Mouse (Mus musculus) stomach, postnatal 0 days (tissue): ENCODE measurements around the gene Slc25a23. TPM values are rescaled to one million over a fixed set of nuclear protein-coding genes. Genes with fewer than 3 reads are reported as not detected.

Experiments used
- ATAC-seq: fragments of 200-750 bp; cut with Nextera tagmentation; 2 replicates; pipeline ENCODE4 v1.8.0; 2017; ENCODE audit not compliant: low FRiP score, low TSS enrichment
- DNase-seq: peaks from one replicate; pipeline ENCODE4 v3.0.0-alpha.2; 2016; ENCODE audit warnings: low spot score
- H3K27ac ChIP-seq: fragments of 300-500 bp; sonication (generic); replicated peaks from 2 replicates; pipeline ENCODE4 v1.5.1; 2014; ENCODE audit warnings: mild to moderate bottlenecking, control low read depth
- H3K27me3 ChIP-seq: fragments of 300-500 bp; sonication (generic); 2 replicates; pipeline ENCODE4 v1.6.1; 2014; ENCODE audit warnings: low read length; ENCODE audit not compliant: control insufficient read depth, insufficient read depth
- H3K36me3 ChIP-seq: fragments of 300-500 bp; sonication (generic); 2 replicates; pipeline ENCODE4 v1.6.1; 2014; ENCODE audit warnings: low read length, mixed read lengths; ENCODE audit not compliant: control insufficient read depth, insufficient read depth
- H3K4me1 ChIP-seq: fragments of 300-500 bp; sonication (generic); replicated peaks from 2 replicates; pipeline ENCODE4 v1.6.1; 2014; ENCODE audit warnings: antibody characterized with exemption; ENCODE audit not compliant: control insufficient read depth, insufficient read depth
- H3K4me2 ChIP-seq: fragments of 300-500 bp; sonication (generic); replicated peaks from 2 replicates; pipeline ENCODE4 v1.6.1; 2014; ENCODE audit warnings: low read depth, mild to moderate bottlenecking, control low read depth, moderate library complexity
- H3K4me3 ChIP-seq: fragments of 300-500 bp; sonication (generic); 2 replicates; pipeline ENCODE4 v1.5.1; 2014; ENCODE audit warnings: low read depth, low read length, control low read depth
- H3K9ac ChIP-seq: fragments of 300-500 bp; sonication (generic); 2 replicates; pipeline ENCODE4 v1.6.1; 2014; ENCODE audit warnings: mild to moderate bottlenecking, low read length, control low read depth, mixed read lengths
- H3K9me3 ChIP-seq: fragments of 300-500 bp; sonication (generic); 2 replicates; pipeline ENCODE4 v1.6.1; 2016; ENCODE audit warnings: low read length; ENCODE audit not compliant: control insufficient read depth
- CTCF ChIP-seq: IDR thresholded peaks from 2 replicates; pipeline ENCODE4 v1.5.1; 2016; ENCODE audit warnings: antibody characterized with exemption, low read depth, mild to moderate bottlenecking, moderate library complexity
- EP300 ChIP-seq: optimal IDR thresholded peaks from 2 replicates; pipeline ENCODE3; 2016; ENCODE audit warnings: antibody characterized with exemption
- WGBS: fragments of 180-500 bp; shearing (Covaris S2); extraction: QIAGEN DNeasy Blood & Tissue Kit; methylation state at CpG from one replicate; pipeline ENCODE4 v1.1.7; 2014; 5-methylcytosine and 5-hydroxymethylcytosine counted together
- polyA plus RNA-seq: library from polyadenylated mRNA; unstranded; fragments of >200 nt; fragmentation: Nextera tagmentation; extraction: Ambion mirVana; gene quantifications from 2 replicates; pipeline ENCODE4 v1.2.1, GENCODE M21; 2015

Slc25a23 gene
- polyA plus RNA-seq, 1 experiment from 2014 or later = 3.1 TPM

DNA sequence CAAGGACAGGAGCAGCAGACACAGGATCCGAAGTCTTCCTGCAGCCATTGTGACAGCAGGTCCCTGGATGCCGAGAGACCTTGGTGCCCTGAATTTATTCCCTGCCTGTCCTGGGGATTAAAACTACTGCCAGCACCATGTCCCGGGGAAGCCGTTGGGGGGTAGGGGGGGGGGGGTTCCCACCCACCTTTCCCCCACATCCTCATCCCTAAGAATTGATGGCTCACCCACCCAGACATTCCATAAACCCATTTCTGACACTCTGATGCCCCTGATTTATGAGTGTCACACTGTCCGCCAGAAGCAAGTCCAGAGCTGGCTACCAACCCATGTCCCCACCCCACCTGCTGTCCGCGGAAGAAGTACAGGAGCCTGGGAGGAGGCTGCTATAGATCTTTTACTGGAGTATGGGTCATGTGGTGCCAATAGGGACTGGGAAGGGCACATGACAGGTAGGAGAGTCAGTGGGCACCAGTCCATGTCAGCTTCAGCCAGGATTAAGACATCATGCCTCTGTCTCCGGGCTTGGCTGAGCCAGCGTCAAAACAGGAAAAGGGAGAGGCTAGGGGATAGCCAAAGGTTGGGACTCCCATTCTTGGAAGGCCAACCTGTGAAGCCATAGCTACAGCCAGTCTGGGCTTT, 59.6 kb downstream of the Slc25a23 start, which contains the start of gene Pspn:
TSS of gene Pspn (minus strand) at position 51 of the 642 bp plus-strand sequence.
- WGBS = 81% methylated on average over 9 of the region's 9 CpGs
- TF ChIP-seq EP300 (no peak), CTCF (no peak)
- DNase-seq (no peak), ATAC-seq (no peak)
- Histone ChIP-seq H3K9ac (no peak within 1 kb of the TSS; the same call in 1 of the 2 replicates), H3K36me3 (peaks cover 19% of the 10 kb centered on the region), H3K4me2 (no peak within 1 kb of the TSS), H3K27me3 (no peaks in the 10 kb centered on the region), H3K4me3 (no peak within 1 kb of the TSS), H3K4me1 (peaks cover 3% of the 10 kb centered on the region; the same call in 1 of the 2 replicates), H3K9me3 (no peaks in the 10 kb centered on the region), H3K27ac (no peak within 1 kb of the TSS)

DNA sequence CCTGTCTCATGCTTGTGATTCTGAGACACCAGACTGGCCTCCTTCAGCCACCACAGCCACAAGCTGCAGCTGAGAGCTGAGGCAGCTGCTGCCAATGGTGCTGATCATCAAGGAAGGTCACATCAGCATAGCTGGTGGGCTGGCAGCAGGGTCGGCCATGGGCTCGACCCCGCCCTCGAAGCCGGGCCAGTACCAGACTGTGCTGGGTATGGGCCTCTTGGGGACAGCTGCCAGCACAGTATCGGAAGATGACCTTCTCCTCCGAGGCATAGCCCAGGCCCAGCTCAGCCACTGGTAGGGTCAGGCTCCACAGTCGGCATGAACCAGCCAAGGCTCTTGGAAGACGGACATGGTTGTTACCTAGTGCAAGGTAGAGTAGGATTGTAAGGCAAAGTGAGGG, 60.2 kb downstream of the Slc25a23 start:
- H3K36me3 ChIP-seq = peaks cover 19% of the 10 kb centered on the region

DNA sequence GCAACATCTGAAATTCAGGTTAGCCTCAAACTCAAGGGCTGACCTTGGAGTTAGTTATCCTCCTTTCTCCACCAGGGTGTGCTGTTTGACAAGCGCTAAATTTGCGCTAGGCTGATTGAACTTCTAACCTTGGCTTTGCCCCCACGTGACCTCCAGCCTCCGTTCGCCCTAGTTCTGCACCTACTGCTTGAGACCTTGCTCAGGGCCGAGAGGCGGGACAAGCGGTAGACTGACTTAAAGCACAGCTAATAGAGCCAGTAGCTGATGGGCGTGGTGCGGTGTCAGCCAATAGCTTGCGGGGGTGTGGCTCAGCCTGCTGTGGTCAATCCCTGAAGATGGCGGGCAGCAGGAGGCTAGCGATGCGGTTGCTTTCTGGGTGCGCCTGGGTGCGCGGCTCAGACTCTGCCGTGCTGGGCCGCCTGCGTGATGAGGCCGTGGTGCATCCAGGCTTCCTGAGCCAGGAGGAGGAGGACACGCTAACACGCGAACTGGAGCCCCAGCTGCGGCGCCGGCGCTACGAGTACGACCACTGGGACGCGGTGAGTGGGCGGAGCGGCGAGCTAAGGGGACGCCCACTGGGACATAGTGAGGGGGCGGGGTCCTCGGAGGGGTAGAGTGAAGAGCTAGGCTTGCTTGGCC, 62.5 kb downstream of the Slc25a23 start, which contains the start of gene Alkbh7:
TSS of gene Alkbh7 (plus strand) at position 311 of the 639 bp plus-strand sequence.
- WGBS = under 1% methylated on average over 38 of the region's 38 CpGs
- H3K36me3 ChIP-seq = peaks cover 20% of the 10 kb centered on the region

More for the DNA sequence above, 60.2 kb downstream of the Slc25a23 start:
- Histone ChIP-seq H3K4me1 (peaks cover 3% of the 10 kb centered on the region; the same call in 1 of the 2 replicates), H3K9me3 (no peaks in the 10 kb centered on the region), H3K27ac (no peak overlapping the region), H3K9ac (no peak overlapping the region), H3K27me3 (no peaks in the 10 kb centered on the region), H3K4me2 (no peak overlapping the region), H3K4me3 (no peak overlapping the region)
- ATAC-seq (no peak), DNase-seq (no peak)
- no peak for TF ChIP-seq CTCF
- no peak for TF ChIP-seq EP300
- WGBS = 93% methylated on average over 9 of the region's 9 CpGs

DNA sequence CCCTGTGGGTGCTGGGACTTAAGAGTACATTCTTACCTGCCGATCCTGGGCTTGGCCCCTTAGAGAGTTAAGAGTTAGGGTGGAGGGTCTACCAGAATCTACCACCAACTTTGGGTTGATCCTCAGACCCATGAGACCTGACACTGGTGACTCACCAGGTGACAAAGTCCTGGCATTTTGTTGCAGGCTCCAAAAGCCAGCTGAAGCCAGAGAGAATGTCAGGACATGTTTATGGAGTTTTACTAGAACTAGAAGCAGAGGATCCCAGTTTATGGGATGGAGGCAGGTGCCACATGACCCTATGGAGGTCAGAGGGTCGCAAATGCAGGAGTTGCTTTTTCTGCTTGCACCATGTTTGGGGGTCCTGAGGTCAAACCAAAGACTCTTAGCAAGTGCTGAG, 63.2 kb downstream of the Slc25a23 start:
- no peak overlapping the region for H3K9ac ChIP-seq
- peaks cover 3% of the 10 kb centered on the region; the same call in 1 of the 2 replicates for H3K4me1 ChIP-seq
- ATAC-seq = no peak
- H3K36me3 ChIP-seq = peaks cover 21% of the 10 kb centered on the region
- H3K4me3 ChIP-seq = no peak overlapping the region
- no peaks in the 10 kb centered on the region for H3K27me3 ChIP-seq
- no peak overlapping the region for H3K27ac ChIP-seq
- no peak for DNase-seq
- 74% methylated on average over 2 of the region's 2 CpGs for WGBS
- no peaks in the 10 kb centered on the region for H3K9me3 ChIP-seq
- H3K4me2 ChIP-seq = no peak overlapping the region
- TF ChIP-seq CTCF (no peak), EP300 (no peak)

More for the DNA sequence above, 62.5 kb downstream of the Slc25a23 start, which contains the start of gene Alkbh7:
- Histone ChIP-seq H3K4me1 (peaks cover 3% of the 10 kb centered on the region; the same call in 1 of the 2 replicates), H3K4me2 (peak within 1 kb of the TSS; percentile 75), H3K9ac (peak within 1 kb of the TSS; percentile 63), H3K4me3 (peak within 1 kb of the TSS; percentile 75), H3K27ac (peak within 1 kb of the TSS; percentile 70), H3K27me3 (no peaks in the 10 kb centered on the region), H3K9me3 (no peaks in the 10 kb centered on the region)
- DNase-seq (peak; percentile 98), ATAC-seq (peak; percentile 100)
- no peak for TF ChIP-seq EP300
- peak; percentile 91 for TF ChIP-seq CTCF

DNA sequence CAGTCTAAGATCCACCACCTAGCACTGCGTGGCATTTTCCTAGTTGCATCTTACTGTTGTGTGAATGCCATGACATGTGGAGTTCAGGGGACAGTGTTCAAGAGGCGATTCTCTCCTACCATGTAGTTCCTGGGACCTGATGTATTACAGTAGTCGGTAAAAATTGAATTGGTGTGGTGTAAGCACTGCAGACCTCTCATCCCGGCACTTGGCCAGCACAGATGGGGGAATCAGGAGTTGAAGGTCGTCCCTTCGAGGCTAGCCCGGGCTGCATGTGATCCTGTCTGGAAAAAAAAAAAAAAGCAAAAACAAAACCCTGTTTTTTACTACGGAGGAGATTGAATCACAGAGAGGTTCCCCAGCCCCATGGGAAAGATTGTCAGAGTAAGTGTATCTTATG, 64.6 kb downstream of the Slc25a23 start:
- Histone ChIP-seq H3K4me2 (no peak overlapping the region), H3K27me3 (no peaks in the 10 kb centered on the region), H3K36me3 (peaks cover 21% of the 10 kb centered on the region), H3K4me1 (peaks cover 3% of the 10 kb centered on the region; the same call in 1 of the 2 replicates), H3K27ac (no peak overlapping the region), H3K9ac (no peak overlapping the region), H3K9me3 (no peaks in the 10 kb centered on the region), H3K4me3 (no peak overlapping the region)
- no peak for DNase-seq
- 89% methylated on average over 8 of the region's 8 CpGs for WGBS
- TF ChIP-seq CTCF = no peak
- TF ChIP-seq EP300 = no peak
- no peak for ATAC-seq

Other genes starting within 250 kb of the Slc25a23 start
- gene Rfx2, start 228.8 kb downstream of the Slc25a23 start, polyA plus RNA-seq = 3.2 and 3.3 TPM in 2 replicates
- 0.04 TPM in 1 of 2 replicates, not detected in the other for gene Acsbg2, start 185.4 kb downstream of the Slc25a23 start, polyA plus RNA-seq
- 1.0 and 1.4 TPM in 2 replicates for gene 1700061G19Rik, start 184.4 kb downstream of the Slc25a23 start, polyA plus RNA-seq
- 13.7 and 15.3 TPM in 2 replicates for gene Mllt1, start 124.4 kb downstream of the Slc25a23 start, polyA plus RNA-seq
- 13.5 and 15.8 TPM in 2 replicates for gene Acer1, start 77.7 kb downstream of the Slc25a23 start, polyA plus RNA-seq
- gene Clpp, start 69.6 kb downstream of the Slc25a23 start, polyA plus RNA-seq = 87.0 and 88.6 TPM in 2 replicates
- 28.7 and 32.5 TPM in 2 replicates for gene Alkbh7, start 62.5 kb downstream of the Slc25a23 start, polyA plus RNA-seq
- gene Pspn, start 59.8 kb downstream of the Slc25a23 start, polyA plus RNA-seq = not detected in 2 replicates
- 36.9 and 37.3 TPM in 2 replicates for gene Gtf2f1, start 48.6 kb downstream of the Slc25a23 start, polyA plus RNA-seq
- gene Gm17949, start 48.4 kb downstream of the Slc25a23 start, polyA plus RNA-seq = 0.33 and 0.45 TPM in 2 replicates
- gene Khsrp, start 28.3 kb downstream of the Slc25a23 start, polyA plus RNA-seq = 16.9 and 18.2 TPM in 2 replicates
- not detected in 2 replicates for gene Slc25a41, start 18.2 kb downstream of the Slc25a23 start, polyA plus RNA-seq
- gene Crb3, start 758 bp downstream of the Slc25a23 start, polyA plus RNA-seq = 74.9 and 82.7 TPM in 2 replicates
- 2.4 and 2.8 TPM in 2 replicates for gene Dennd1c, start 18.7 kb upstream of the Slc25a23 start, polyA plus RNA-seq
- gene Tubb4a, start 27.9 kb upstream of the Slc25a23 start, polyA plus RNA-seq = 9.5 and 11.5 TPM in 2 replicates
- gene Tnfsf9, start 45.5 kb upstream of the Slc25a23 start, polyA plus RNA-seq = 2.3 and 3.5 TPM in 2 replicates
- gene Cd70, start 89.9 kb upstream of the Slc25a23 start, polyA plus RNA-seq = 0.11 TPM in 1 of 2 replicates, not detected in the other
- 0.05 TPM in 1 of 2 replicates, not detected in the other for gene Tnfsf14, start 134.3 kb upstream of the Slc25a23 start, polyA plus RNA-seq
- 9.3 and 9.8 TPM in 2 replicates for gene C3, start 168.3 kb upstream of the Slc25a23 start, polyA plus RNA-seq
- gene Gpr108, start 188.6 kb upstream of the Slc25a23 start, polyA plus RNA-seq = 48.0 and 52.4 TPM in 2 replicates
- gene Trip10, start 189.6 kb upstream of the Slc25a23 start, polyA plus RNA-seq = 27.5 and 29.9 TPM in 2 replicates
- 1.4 and 1.6 TPM in 2 replicates for gene Vav1, start 219.2 kb upstream of the Slc25a23 start, polyA plus RNA-seq